Mouse (Mus musculus): ENCODE measurements at regions not wholly inside any gene's neighbourhood (a gene's known extent, or its start where the extent isn't known, plus 50 kb on each side); places are given as distances from the start of the nearest gene placed in this dataset.
A peak's percentile ranks its signal among the peaks of the same experiment; 100 is the strongest.

- Histone ChIP-seq H3K4me2 (no peak overlapping the region), H3K4me1 (no peaks in the 10 kb centered on the region), H3K36me3 (no peaks in the 10 kb centered on the region), H3K4me3 (no peak overlapping the region), H3K9ac (no peak overlapping the region), H3K9me3 (replicated peaks) (0 out of 2 replicates have a peak, but pooled peaks cover 4% of the 10 kb centered on the region), H3K27ac (no peak overlapping the region), H3K27me3 (replicated peaks) (peaks cover 23% of the 10 kb centered on the region)
- WGBS (ENCODE audit: insufficient replicate concordance), result 13% methylated on average over 6 of the region's 6 CpGs
- no peak for ATAC-seq
Observed at GRCm38 (mm10) chr9:41272596-41272995, 111.1 kb upstream of the Ubash3b start.

- H3K27me3 ChIP-seq (replicated peaks), result peaks cover 7% of the 10 kb centered on the region
- H3K4me3 ChIP-seq, result no peak overlapping the region
- no peak overlapping the region for H3K4me2 ChIP-seq
- no peaks in the 10 kb centered on the region for H3K36me3 ChIP-seq
- no peak overlapping the region for H3K9ac ChIP-seq
- no peak overlapping the region for H3K27ac ChIP-seq
- 36% methylated on average over 3 of the region's 3 CpGs for WGBS (ENCODE audit: insufficient replicate concordance)
- H3K9me3 ChIP-seq (replicated peaks), result no peaks in the 10 kb centered on the region
- H3K4me1 ChIP-seq, result no peaks in the 10 kb centered on the region
- no peak for ATAC-seq
Observed at GRCm38 (mm10) chr9:41268112-41268511, 106.6 kb upstream of the Ubash3b start.

DNA sequence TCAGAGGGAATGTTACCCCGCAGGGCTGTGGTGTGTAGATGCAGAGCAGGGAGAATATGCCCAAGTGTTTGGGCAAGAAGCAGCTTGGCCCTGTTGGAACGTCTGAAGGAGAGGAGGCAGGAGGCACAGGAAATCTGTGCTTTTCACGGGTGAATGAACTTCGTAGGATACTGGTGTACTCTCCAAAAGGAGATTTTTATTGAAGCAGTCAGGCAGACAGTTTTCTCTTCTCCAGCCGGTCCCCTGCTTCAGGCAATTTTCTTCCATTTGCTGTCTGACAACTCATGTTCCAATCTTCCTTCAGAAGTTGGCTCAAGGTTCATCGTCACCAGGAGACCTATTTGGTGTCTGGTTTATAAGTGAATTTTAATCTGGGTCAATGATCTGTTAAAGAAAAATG is 103.0 kb upstream of the Ubash3b start:
- Histone ChIP-seq H3K4me2 (no peak overlapping the region), H3K27me3 (replicated peaks) (no peaks in the 10 kb centered on the region), H3K27ac (no peak overlapping the region), H3K9me3 (replicated peaks) (no peaks in the 10 kb centered on the region), H3K4me1 (no peaks in the 10 kb centered on the region), H3K4me3 (no peak overlapping the region), H3K9ac (no peak overlapping the region), H3K36me3 (no peaks in the 10 kb centered on the region)
- WGBS (ENCODE audit: insufficient replicate concordance), result 53% methylated on average over 6 of the region's 6 CpGs
- no peak for ATAC-seq

DNA sequence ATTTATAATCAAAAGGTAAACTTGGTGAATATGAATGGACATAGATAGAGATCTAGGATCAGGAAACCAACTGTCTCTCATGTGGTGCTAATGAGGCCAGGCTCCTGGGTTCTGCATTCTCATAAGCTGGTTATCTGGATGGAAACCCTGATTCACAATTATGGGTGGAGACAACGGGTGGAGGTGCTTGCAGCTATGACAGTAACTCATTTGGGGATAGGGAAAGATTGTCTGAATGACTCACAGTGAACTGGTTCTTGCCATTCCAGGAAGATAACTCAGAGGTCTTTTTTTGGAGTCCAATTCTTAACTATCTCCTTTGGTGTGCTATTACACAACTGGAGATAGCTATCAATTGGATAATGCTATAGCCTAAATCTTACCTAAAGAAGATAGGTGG is 95.7 kb upstream of the Ubash3b start:
- no peak overlapping the region for H3K4me3 ChIP-seq
- H3K36me3 ChIP-seq, result no peaks in the 10 kb centered on the region
- no peak overlapping the region for H3K9ac ChIP-seq
- no peaks in the 10 kb centered on the region for H3K27me3 ChIP-seq (replicated peaks)
- no peak for ATAC-seq
- 27% methylated on average over 1 of the region's 1 CpGs for WGBS (ENCODE audit: insufficient replicate concordance)
- H3K4me2 ChIP-seq, result no peak overlapping the region
- no peaks in the 10 kb centered on the region for H3K9me3 ChIP-seq (replicated peaks)
- H3K27ac ChIP-seq, result no peak overlapping the region
- H3K4me1 ChIP-seq, result no peaks in the 10 kb centered on the region

DNA sequence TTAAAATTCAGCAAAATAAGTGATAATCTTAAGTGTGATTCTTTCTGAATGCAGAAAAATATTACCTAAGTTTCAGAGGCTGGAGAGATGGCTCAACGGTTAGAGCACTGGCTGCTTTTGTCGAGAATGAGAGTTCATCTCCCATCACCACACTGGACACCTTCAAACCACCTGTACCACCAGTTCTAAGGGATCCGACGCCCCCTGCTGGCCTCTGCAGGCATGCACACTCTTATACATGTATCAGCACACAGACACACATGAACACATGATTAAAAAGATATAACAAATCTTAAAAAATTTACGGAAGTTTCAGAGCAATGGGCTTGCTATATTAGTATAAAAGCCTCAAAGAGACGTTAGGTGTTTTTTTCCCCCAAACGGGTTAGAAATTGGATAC is 80.9 kb upstream of the Ubash3b start:
- Histone ChIP-seq H3K9ac (no peak overlapping the region), H3K4me1 (no peaks in the 10 kb centered on the region), H3K27ac (no peak overlapping the region), H3K4me2 (no peak overlapping the region), H3K9me3 (replicated peaks) (no peaks in the 10 kb centered on the region), H3K4me3 (no peak overlapping the region), H3K27me3 (replicated peaks) (no peaks in the 10 kb centered on the region), H3K36me3 (no peaks in the 10 kb centered on the region)
- 68% methylated on average over 7 of the region's 7 CpGs for WGBS (ENCODE audit: insufficient replicate concordance)
- no peak for ATAC-seq

GRCm38 (mm10) chr9:41239097-41239451 is 77.6 kb upstream of the Ubash3b start:
- H3K4me2 ChIP-seq, result no peak overlapping the region
- no peak for ATAC-seq
- no peaks in the 10 kb centered on the region for H3K27me3 ChIP-seq (replicated peaks)
- H3K27ac ChIP-seq, result no peak overlapping the region
- no peak overlapping the region for H3K4me3 ChIP-seq
- no peaks in the 10 kb centered on the region for H3K9me3 ChIP-seq (replicated peaks)
- 68% methylated on average over 5 of the region's 5 CpGs for WGBS (ENCODE audit: insufficient replicate concordance)
- H3K9ac ChIP-seq, result no peak overlapping the region
- no peaks in the 10 kb centered on the region for H3K36me3 ChIP-seq
- no peaks in the 10 kb centered on the region for H3K4me1 ChIP-seq

GRCm38 (mm10) chr9:41238395-41239096 is 77.0 kb upstream of the Ubash3b start:
- 55% methylated on average over 5 of the region's 5 CpGs for whole genome bisulfite sequencing (ENCODE audit: insufficient replicate concordance)

GRCm38 (mm10) chr9:41237265-41237664 is 75.8 kb upstream of the Ubash3b start:
- no peak overlapping the region for H3K9ac ChIP-seq
- H3K4me1 ChIP-seq, result no peaks in the 10 kb centered on the region
- no peak overlapping the region for H3K4me2 ChIP-seq
- H3K36me3 ChIP-seq, result no peaks in the 10 kb centered on the region
- no peak overlapping the region for H3K4me3 ChIP-seq
- H3K9me3 ChIP-seq (replicated peaks), result no peaks in the 10 kb centered on the region
- no peaks in the 10 kb centered on the region for H3K27me3 ChIP-seq (replicated peaks)
- ATAC-seq, result no peak
- 74% methylated on average over 5 of the region's 5 CpGs for WGBS (ENCODE audit: insufficient replicate concordance)
- no peak overlapping the region for H3K27ac ChIP-seq

More at GRCm38 (mm10) chr9:41238395-41239096, 77.0 kb upstream of the Ubash3b start:
- no peaks in the 10 kb centered on the region for H3K27me3 ChIP-seq (replicated peaks)
- no peaks in the 10 kb centered on the region for H3K9me3 ChIP-seq (replicated peaks)
- no peak overlapping the region for H3K4me3 ChIP-seq
- no peak overlapping the region for H3K27ac ChIP-seq
- no peak for ATAC-seq
- H3K4me1 ChIP-seq, result no peaks in the 10 kb centered on the region
- no peaks in the 10 kb centered on the region for H3K36me3 ChIP-seq
- no peak overlapping the region for H3K4me2 ChIP-seq
- H3K9ac ChIP-seq, result no peak overlapping the region

- Histone ChIP-seq H3K27me3 (replicated peaks) (peaks cover 8% of the 10 kb centered on the region; the same call in 1 of the 2 replicates), H3K4me3 (peak overlapping the region; percentile 42), H3K36me3 (no peaks in the 10 kb centered on the region), H3K4me2 (peak overlapping the region; percentile 64), H3K9ac (no peak overlapping the region), H3K9me3 (replicated peaks) (no peaks in the 10 kb centered on the region), H3K27ac (no peak overlapping the region), H3K4me1 (peaks cover 3% of the 10 kb centered on the region; the same call in 1 of the 2 replicates)
- ATAC-seq, result no peak
- 19% methylated on average over 5 of the region's 5 CpGs for WGBS (ENCODE audit: insufficient replicate concordance)
Observed at GRCm38 (mm10) chr9:41229225-41229582, 67.7 kb upstream of the Ubash3b start.

- H3K9ac ChIP-seq, result 0 out of 2 replicates have a peak overlapping the region, but pooled peaks have one; percentile 46
- no peaks in the 10 kb centered on the region for H3K36me3 ChIP-seq
- peak; percentile 47; the same call in 1 of the 2 replicates for ATAC-seq
- H3K4me2 ChIP-seq, result peak overlapping the region; percentile 64
- 5% methylated on average over 29 of the region's 29 CpGs for WGBS (ENCODE audit: insufficient replicate concordance)
- peak overlapping the region; percentile 42 for H3K4me3 ChIP-seq
- H3K27ac ChIP-seq, result no peak overlapping the region
- peaks cover 8% of the 10 kb centered on the region; the same call in 1 of the 2 replicates for H3K27me3 ChIP-seq (replicated peaks)
- no peaks in the 10 kb centered on the region for H3K9me3 ChIP-seq (replicated peaks)
- H3K4me1 ChIP-seq, result peaks cover 3% of the 10 kb centered on the region; the same call in 1 of the 2 replicates
Observed at GRCm38 (mm10) chr9:41228425-41229224, 67.1 kb upstream of the Ubash3b start.

DNA sequence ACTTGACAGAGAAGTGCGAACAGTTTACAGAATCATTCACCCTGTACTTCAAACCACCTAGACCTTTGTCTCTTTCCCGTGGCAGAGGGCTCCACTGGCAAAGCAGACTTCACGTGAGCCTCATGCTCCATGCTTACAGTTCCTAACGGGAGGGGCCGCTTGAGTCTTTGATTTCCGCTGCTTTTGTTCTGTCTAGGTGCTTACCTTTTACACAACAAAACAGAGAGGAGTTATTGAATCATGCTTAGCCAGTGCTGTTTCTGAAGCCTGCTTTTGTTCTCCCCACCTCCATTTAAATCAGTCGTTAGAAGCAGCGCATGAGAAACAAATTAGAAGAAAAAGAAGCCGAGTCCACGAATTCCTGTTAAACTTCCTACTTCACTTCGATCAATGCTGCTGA is 61.9 kb upstream of the Ubash3b start:
- no peaks in the 10 kb centered on the region for H3K9me3 ChIP-seq (replicated peaks)
- no peak for ATAC-seq
- WGBS (ENCODE audit: insufficient replicate concordance), result 65% methylated on average over 11 of the region's 11 CpGs
- H3K27me3 ChIP-seq (replicated peaks), result peaks cover 19% of the 10 kb centered on the region
- H3K4me2 ChIP-seq, result no peak overlapping the region
- no peaks in the 10 kb centered on the region for H3K36me3 ChIP-seq
- H3K27ac ChIP-seq, result no peak overlapping the region
- H3K9ac ChIP-seq, result no peak overlapping the region
- H3K4me1 ChIP-seq, result peaks cover 1% of the 10 kb centered on the region; the same call in 1 of the 2 replicates
- no peak overlapping the region for H3K4me3 ChIP-seq

DNA sequence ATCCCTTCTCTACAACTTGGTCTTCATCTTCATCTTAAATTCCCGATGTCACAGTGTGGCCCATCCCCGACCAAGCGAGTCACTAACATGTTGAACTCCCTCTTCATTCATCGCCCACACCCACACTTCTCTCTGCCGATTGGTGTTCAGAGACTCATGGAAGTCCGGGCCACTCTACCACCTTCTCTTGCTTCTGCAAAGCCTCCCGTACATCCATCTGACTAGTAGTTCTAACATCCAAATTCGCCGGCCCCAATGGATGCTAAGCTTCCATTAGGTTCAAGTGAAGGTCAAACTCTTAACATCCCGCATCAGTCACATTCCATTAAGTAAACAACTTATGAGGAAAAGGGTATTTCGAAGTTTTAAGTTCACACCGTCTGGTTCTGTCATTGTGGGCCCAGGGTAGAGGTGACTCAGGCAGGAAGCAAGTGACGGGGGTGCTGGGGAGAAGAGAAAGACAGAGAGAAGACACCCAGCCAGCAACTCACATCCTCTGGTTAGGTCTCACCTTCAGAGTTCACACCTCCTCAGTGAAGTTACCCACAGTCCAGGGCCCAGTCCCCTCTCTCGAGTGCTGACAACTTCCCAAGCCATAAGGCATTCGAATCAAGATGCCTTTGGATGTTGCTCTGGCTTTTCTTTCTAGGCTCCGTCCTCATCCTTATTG is 61.0 kb upstream of the Ubash3b start:
- no peak overlapping the region for H3K9ac ChIP-seq
- no peak overlapping the region for H3K27ac ChIP-seq
- no peaks in the 10 kb centered on the region for H3K36me3 ChIP-seq
- H3K27me3 ChIP-seq (replicated peaks), result peaks cover 18% of the 10 kb centered on the region
- no peaks in the 10 kb centered on the region for H3K9me3 ChIP-seq (replicated peaks)
- H3K4me1 ChIP-seq, result no peaks in the 10 kb centered on the region
- 57% methylated on average over 16 of the region's 16 CpGs for WGBS (ENCODE audit: insufficient replicate concordance)
- no peak overlapping the region for H3K4me2 ChIP-seq
- H3K4me3 ChIP-seq, result no peak overlapping the region
- ATAC-seq, result no peak

Measured in liver, embryonic 12.5 days (tissue).